Mouse (Mus musculus) kidney, postnatal 14 days (tissue): Measurements from ENCODE around the gene Zic2.

Experiments used
- DNase-seq: peaks from one replicate; pipeline ENCODE4 v3.0.0; 2022; ENCODE audit warnings: mixed read lengths

The Zic2 gene

GRCm38 (mm10) chr14:122513511-122514036, 38.3 kb downstream of the Zic2 start:
- no peak for DNase-seq

DNA sequence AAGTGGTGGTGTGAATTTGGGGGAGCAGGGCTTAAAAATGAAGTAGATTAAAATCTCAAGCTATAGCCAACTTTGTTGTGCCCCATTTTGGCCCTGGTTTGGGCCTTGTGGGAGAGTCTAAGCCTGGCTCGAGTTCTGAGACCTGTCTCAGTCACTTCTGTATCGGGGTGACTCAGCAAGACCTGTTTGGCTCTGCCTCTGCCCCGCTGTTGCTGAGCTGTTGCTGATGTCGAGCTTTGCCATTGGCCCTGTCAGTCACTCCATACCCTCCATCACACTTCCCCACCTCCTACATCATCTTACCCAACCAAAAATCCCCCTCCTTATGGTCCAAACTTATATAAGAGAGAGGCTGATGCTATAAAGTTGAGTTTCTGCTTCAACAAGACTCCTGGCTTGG, 53.2 kb downstream of the Zic2 start:
- DNase-seq, result no peak
